Mouse (Mus musculus): ENCODE data around the gene Kctd20.

GRCm38 (mm10) chr17:28926380-28926779 is 25.4 kb upstream of the Kctd20 start:
- TF ChIP-seq CTCF (IDR thresholded peaks at IDR 0.05; ENCODE audit: low read depth) (peak; percentile 90), EP300 (IDR thresholded peaks at IDR 0.05; ENCODE audit: low read depth) (no peak)

Measured in heart, postnatal 0 days (tissue).